Mouse (Mus musculus) neural tube, embryonic 15.5 days (tissue): Measurements from ENCODE around the gene Prkag1. TPM values are rescaled to one million over a fixed set of nuclear protein-coding genes. Genes with fewer than 3 reads are reported as not detected.
A peak's percentile ranks its signal among the peaks of the same experiment; 100 is the strongest.

Experiments
- ATAC-seq: fragments of 200-750 bp; cut with Nextera tagmentation; 2 replicates; pipeline ENCODE4 v1.8.0; 2017; ENCODE audit warnings: mild to moderate bottlenecking, moderate TSS enrichment, moderate library complexity; ENCODE audit not compliant: low FRiP score
- H3K27ac ChIP-seq: fragments of 300-500 bp; sonication (generic); replicated peaks from 2 replicates; pipeline ENCODE4 v1.5.1; 2015; ENCODE audit warnings: mild to moderate bottlenecking, inconsistent platforms
- H3K27me3 ChIP-seq: fragments of 300-500 bp; sonication (generic); replicated peaks from 2 replicates; pipeline ENCODE4 v1.6.1; 2015; ENCODE audit warnings: inconsistent platforms
- H3K36me3 ChIP-seq: fragments of 300-500 bp; sonication (generic); 2 replicates; pipeline ENCODE4 v1.6.1; 2015; ENCODE audit warnings: inconsistent platforms
- H3K4me1 ChIP-seq: fragments of 300-500 bp; sonication (generic); 2 replicates; pipeline ENCODE4 v1.6.1; 2015; ENCODE audit warnings: inconsistent platforms
- H3K4me2 ChIP-seq: fragments of 300-500 bp; sonication (generic); 2 replicates; pipeline ENCODE4 v1.6.1; 2015; ENCODE audit warnings: inconsistent platforms, mild to moderate bottlenecking, moderate library complexity
- H3K4me3 ChIP-seq: fragments of 300-500 bp; sonication (generic); replicated peaks from 2 replicates; pipeline ENCODE4 v1.5.1; 2015; ENCODE audit warnings: mild to moderate bottlenecking, inconsistent platforms
- H3K9ac ChIP-seq: fragments of 300-500 bp; sonication (generic); replicated peaks from 2 replicates; pipeline ENCODE4 v1.6.1; 2015; ENCODE audit warnings: mild to moderate bottlenecking, inconsistent platforms
- H3K9me3 ChIP-seq: fragments of 300-500 bp; sonication (generic); replicated peaks from 2 replicates; pipeline ENCODE4 v1.6.1; 2016; ENCODE audit warnings: inconsistent platforms
- WGBS: fragments of 180-500 bp; shearing (Covaris S2); methylation state at CpG from one replicate; pipeline ENCODE4 v1.1.7; 2015; ENCODE audit warnings: mixed read lengths; 5-methylcytosine and 5-hydroxymethylcytosine counted together
- polyA plus RNA-seq: library from polyadenylated mRNA; unstranded; fragments of >200 nt; fragmentation: Nextera tagmentation; extraction: Ambion mirVana; gene quantifications from 2 replicates; pipeline ENCODE4 v1.2.1, GENCODE M21; 2015

The Prkag1 gene
- polyA plus RNA-seq, 1 experiment from 2014 or later: 66.4 TPM

DNA sequence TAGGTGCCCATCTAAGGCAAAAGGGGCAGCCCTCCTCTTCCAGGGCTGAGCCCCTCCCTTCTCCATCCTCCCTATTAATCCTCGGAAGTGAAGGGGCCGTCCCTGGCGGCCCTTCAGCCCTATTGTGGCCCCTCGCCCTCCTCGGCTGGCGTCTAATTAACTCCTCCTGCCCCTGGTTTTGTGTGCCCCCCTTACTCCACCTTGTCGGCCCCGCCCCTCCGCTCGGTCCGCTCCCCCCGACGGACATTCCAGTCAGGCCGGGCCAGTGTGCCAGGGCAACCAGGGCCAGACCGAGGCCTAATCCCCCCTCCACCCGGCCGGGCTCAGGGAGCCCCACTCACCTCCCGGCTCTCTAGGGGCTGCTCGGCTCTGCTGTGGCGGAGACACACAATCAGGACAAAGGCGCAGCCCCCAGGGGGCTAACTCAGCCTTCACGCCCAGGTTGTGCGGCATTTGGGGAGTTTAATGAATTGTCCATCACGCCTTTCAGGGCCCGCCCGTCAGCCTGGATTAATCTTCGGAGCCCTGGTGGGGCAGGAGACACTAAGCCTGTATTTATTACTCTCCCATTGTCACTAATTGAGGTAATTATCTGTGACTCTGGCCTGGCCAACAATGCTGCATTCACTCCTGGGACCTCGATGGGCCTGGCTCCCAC, 33.4 kb downstream of the Prkag1 start:
- peak; percentile 84 for ATAC-seq
- H3K4me1 ChIP-seq: peaks cover 24% of the 10 kb centered on the region
- H3K4me3 ChIP-seq: no peak overlapping the region
- peaks cover 96% of the 10 kb centered on the region for H3K27me3 ChIP-seq
- H3K9me3 ChIP-seq: no peaks in the 10 kb centered on the region
- no peak overlapping the region for H3K27ac ChIP-seq
- H3K36me3 ChIP-seq: no peaks in the 10 kb centered on the region
- no peak overlapping the region for H3K9ac ChIP-seq
- 2% methylated on average over 28 of the region's 28 CpGs for WGBS
- H3K4me2 ChIP-seq: peak overlapping the region; percentile 27

DNA sequence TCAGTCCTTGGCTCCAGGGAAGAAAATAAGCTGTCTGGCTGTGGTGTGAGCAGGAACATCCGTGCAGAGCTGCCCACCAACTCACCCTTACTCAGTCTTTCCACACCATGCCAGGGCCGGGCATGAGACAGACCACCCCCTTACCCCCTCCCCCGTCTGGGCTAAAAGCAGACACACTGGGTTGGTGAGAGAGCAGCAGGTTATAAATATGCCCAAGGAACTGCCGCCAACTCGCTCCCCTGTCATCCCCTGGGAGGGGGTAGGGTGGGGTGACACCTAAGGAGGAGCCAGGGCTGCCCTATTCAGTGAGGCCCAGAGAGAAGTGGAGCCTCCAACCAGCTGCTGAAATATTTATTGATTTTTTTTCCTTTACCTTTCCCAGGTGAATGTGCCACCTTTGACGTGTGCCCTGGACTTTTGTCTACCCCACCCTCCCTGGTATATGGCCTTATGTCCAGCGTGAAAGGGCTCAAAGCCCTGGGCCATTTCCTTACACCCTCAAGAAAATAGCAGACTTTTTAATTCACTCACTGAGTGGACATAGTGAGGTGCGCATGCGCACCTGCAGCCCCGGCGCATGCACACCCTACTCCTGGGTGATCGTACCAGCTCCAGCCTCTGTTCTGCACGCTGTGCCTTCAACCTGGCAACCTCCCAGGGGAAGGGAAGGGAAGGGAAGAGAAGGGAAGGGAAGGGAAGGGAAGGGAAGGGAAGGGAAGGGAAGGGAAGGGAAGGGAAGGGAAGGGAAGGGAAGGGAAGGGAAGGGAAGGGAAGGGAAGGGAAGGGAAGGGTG, 34.3 kb downstream of the Prkag1 start:
- no peak for ATAC-seq
- Histone ChIP-seq H3K27ac (no peak overlapping the region), H3K27me3 (peaks cover 96% of the 10 kb centered on the region), H3K4me1 (peaks cover 34% of the 10 kb centered on the region), H3K9ac (no peak overlapping the region), H3K4me3 (no peak overlapping the region), H3K36me3 (no peaks in the 10 kb centered on the region), H3K4me2 (no peak overlapping the region; the same call in 1 of the 2 replicates), H3K9me3 (no peaks in the 10 kb centered on the region)
- 1% methylated on average over 13 of the region's 13 CpGs for WGBS

DNA sequence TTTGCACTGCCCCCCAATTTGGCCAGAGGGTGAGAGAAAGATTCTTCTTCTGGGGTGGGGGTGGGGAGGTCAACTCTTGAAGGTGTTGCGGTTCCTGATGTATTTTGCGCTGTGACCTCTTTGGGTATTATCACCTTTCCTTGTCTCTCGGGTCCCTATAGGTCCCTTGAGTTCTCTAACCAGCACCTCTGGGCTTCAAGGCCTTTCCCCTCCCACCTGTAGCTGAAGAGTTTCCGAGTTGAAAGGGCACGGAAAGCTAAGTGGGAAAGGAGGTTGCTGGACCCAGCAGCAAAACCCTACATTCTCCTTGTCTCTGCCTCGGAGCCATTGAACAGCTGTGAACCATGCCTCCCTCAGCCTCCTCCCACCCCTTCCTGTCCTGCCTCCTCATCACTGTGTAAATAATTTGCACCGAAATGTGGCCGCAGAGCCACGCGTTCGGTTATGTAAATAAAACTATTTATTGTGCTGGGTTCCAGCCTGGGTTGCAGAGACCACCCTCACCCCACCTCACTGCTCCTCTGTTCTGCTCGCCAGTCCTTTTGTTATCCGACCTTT, 38.1 kb downstream of the Prkag1 start:
- ATAC-seq: no peak

DNA sequence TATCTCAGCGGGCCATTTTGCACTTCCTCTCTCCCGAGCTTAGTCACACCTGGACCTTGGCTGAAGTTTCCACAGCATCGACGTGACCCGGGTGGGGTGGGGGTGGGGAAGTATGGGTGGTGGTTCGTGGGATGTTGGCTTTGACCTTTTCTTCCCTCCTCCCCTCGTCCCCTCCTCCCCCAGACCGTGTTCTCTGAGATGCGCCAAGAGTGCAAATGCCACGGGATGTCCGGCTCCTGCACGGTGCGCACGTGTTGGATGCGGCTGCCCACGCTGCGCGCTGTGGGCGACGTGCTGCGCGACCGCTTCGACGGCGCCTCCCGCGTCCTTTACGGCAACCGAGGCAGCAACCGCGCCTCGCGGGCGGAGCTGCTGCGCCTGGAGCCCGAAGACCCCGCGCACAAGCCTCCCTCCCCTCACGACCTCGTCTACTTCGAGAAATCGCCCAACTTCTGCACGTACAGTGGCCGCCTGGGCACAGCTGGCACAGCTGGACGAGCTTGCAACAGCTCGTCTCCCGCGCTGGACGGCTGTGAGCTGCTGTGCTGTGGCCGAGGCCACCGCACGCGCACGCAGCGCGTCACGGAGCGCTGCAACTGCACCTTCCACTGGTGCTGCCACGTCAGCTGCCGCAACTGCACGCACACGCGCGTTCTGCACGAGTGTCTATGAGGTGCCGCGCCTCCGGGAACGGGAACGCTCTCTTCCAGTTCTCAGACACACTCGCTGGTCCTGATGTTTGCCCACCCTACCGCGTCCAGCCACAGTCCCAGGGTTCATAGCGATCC, 38.9 kb downstream of the Prkag1 start:
- under 1% methylated on average over 75 of the region's 75 CpGs for WGBS

More for the DNA sequence above, 38.1 kb downstream of the Prkag1 start:
- H3K27ac ChIP-seq: no peak overlapping the region
- peak overlapping the region; percentile 58 for H3K4me2 ChIP-seq
- H3K4me1 ChIP-seq: peaks cover 55% of the 10 kb centered on the region
- H3K27me3 ChIP-seq: peaks cover 98% of the 10 kb centered on the region
- H3K4me3 ChIP-seq: peak overlapping the region; percentile 35
- no peak overlapping the region for H3K9ac ChIP-seq
- 8% methylated on average over 13 of the region's 13 CpGs for WGBS
- no peaks in the 10 kb centered on the region for H3K9me3 ChIP-seq
- no peaks in the 10 kb centered on the region for H3K36me3 ChIP-seq

DNA sequence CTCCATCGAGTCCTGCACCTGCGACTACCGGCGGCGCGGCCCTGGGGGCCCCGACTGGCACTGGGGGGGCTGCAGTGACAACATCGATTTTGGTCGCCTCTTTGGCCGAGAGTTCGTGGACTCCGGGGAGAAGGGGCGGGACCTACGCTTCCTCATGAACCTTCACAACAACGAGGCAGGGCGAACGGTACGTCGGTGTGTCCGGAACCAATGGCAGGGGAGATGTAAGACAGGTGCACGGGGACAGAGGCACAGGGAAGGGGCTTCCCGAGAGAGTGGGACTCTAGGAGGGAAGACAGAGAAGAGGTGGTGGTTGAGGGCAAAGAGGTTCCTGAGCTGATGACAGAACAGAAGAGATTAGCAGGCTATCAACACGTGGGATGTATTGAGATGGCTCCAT, 39.5 kb downstream of the Prkag1 start:
- no peaks in the 10 kb centered on the region for H3K9me3 ChIP-seq
- peaks cover 97% of the 10 kb centered on the region for H3K27me3 ChIP-seq
- no peaks in the 10 kb centered on the region for H3K36me3 ChIP-seq
- peak overlapping the region; percentile 58; the same call in 1 of the 2 replicates for H3K4me2 ChIP-seq
- H3K4me1 ChIP-seq: peaks cover 43% of the 10 kb centered on the region
- no peak overlapping the region for H3K27ac ChIP-seq
- H3K9ac ChIP-seq: no peak overlapping the region
- H3K4me3 ChIP-seq: peak overlapping the region; percentile 5; the same call in 1 of the 2 replicates
- no peak for ATAC-seq
- WGBS: under 1% methylated on average over 23 of the region's 23 CpGs

More for the DNA sequence above, 38.9 kb downstream of the Prkag1 start:
- H3K4me2 ChIP-seq: peak overlapping the region; percentile 58
- peak overlapping the region; percentile 35 for H3K4me3 ChIP-seq
- peaks cover 98% of the 10 kb centered on the region for H3K27me3 ChIP-seq
- H3K9me3 ChIP-seq: no peaks in the 10 kb centered on the region
- no peaks in the 10 kb centered on the region for H3K36me3 ChIP-seq
- H3K27ac ChIP-seq: no peak overlapping the region
- H3K4me1 ChIP-seq: peaks cover 47% of the 10 kb centered on the region
- peak; percentile 48 for ATAC-seq
- no peak overlapping the region for H3K9ac ChIP-seq

DNA sequence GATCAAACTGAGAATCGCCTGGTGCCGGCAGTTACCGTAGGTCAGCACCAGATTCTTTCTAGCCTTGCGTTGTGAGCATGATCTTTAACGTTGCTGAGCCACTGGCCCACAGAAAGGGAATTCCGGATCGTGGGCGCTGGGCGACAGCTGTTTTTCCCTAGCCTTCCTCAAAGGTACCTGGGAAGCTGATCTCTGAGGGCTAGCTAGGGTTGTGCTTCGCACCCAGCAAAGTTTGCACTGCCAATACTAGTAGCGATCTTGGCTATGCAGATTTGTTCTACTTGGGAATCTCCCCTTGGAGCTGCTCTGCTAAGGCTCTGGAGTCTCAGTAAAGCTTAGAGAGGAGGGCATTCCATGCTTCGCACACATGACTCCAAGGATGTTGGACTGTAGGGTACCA, 40.1 kb downstream of the Prkag1 start:
- Histone ChIP-seq H3K4me1 (peaks cover 38% of the 10 kb centered on the region), H3K27ac (no peak overlapping the region), H3K27me3 (peaks cover 96% of the 10 kb centered on the region), H3K9ac (0 out of 2 replicates have a peak overlapping the region, but pooled peaks have one; percentile 18), H3K36me3 (no peaks in the 10 kb centered on the region), H3K4me2 (peak overlapping the region; percentile 44), H3K9me3 (no peaks in the 10 kb centered on the region), H3K4me3 (peak overlapping the region; percentile 25)
- WGBS: 2% methylated on average over 12 of the region's 12 CpGs
- no peak for ATAC-seq

DNA sequence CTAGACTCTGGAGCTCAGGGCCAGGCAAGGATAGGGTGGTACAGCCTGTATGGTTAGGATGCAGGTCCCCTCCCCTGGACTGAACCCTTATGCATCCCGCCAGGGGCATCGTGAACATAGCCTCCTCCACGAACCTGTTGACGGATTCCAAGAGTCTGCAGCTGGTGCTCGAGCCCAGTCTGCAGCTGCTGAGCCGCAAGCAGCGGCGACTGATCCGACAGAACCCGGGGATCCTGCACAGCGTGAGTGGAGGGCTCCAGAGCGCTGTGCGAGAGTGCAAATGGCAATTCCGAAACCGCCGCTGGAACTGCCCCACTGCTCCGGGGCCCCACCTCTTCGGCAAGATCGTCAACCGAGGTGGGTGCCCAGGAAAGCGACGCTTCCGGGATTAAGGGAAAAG, 40.6 kb downstream of the Prkag1 start:
- no peak overlapping the region for H3K27ac ChIP-seq
- no peak for ATAC-seq
- under 1% methylated on average over 23 of the region's 23 CpGs for WGBS
- peaks cover 91% of the 10 kb centered on the region for H3K27me3 ChIP-seq
- peaks cover 38% of the 10 kb centered on the region for H3K4me1 ChIP-seq
- H3K9me3 ChIP-seq: no peaks in the 10 kb centered on the region
- peak overlapping the region; percentile 44 for H3K4me2 ChIP-seq
- no peaks in the 10 kb centered on the region for H3K36me3 ChIP-seq
- 0 out of 2 replicates have a peak overlapping the region, but pooled peaks have one; percentile 18 for H3K9ac ChIP-seq
- H3K4me3 ChIP-seq: peak overlapping the region; percentile 25

DNA sequence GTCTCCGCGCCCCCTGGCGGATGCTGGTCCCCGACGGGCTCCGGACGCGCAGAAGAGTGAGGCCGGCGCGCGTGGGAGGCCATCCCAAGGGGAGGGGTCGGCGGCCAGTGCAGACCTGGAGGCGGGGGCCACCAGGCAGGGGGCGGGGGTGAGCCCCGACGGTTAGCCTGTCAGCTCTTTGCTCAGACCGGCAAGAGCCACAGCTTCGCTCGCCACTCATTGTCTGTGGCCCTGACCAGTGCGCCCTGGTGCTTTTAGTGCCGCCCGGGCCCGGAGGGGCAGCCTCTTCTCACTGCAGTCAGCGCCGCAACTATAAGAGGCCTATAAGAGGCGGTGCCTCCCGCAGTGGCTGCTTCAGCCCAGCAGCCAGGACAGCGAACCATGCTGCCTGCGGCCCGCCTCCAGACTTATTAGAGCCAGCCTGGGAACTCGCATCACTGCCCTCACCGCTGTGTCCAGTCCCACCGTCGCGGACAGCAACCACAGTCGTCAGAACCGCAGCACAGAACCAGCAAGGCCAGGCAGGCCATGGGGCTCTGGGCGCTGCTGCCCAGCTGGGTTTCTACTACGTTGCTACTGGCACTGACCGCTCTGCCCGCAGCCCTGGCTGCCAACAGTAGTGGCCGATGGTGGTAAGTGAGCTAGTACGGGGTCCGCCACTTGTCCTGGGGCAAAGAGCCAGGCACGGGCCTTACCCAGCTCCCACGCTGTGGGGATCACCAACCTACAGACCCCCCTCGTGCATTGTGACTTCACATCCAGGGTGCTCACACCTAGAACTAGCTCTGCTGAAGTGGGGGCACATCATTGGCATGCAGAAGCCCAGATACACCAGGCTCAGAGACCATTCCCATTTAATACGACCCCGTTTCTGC, 41.4 kb downstream of the Prkag1 start, which contains the start of gene Wnt1:
TSS of gene Wnt1 (plus strand) at position 197 of the 875 bp plus-strand sequence.
- 3% methylated on average over 42 of the region's 51 CpGs for WGBS
- peaks cover 38% of the 10 kb centered on the region for H3K4me1 ChIP-seq
- peaks cover 91% of the 10 kb centered on the region for H3K27me3 ChIP-seq
- H3K4me3 ChIP-seq: peak within 1 kb of the TSS; percentile 25
- H3K9ac ChIP-seq: no peak within 1 kb of the TSS
- H3K9me3 ChIP-seq: no peaks in the 10 kb centered on the region
- no peak for ATAC-seq
- H3K36me3 ChIP-seq: no peaks in the 10 kb centered on the region
- peak within 1 kb of the TSS; percentile 44 for H3K4me2 ChIP-seq
- no peak within 1 kb of the TSS for H3K27ac ChIP-seq

DNA sequence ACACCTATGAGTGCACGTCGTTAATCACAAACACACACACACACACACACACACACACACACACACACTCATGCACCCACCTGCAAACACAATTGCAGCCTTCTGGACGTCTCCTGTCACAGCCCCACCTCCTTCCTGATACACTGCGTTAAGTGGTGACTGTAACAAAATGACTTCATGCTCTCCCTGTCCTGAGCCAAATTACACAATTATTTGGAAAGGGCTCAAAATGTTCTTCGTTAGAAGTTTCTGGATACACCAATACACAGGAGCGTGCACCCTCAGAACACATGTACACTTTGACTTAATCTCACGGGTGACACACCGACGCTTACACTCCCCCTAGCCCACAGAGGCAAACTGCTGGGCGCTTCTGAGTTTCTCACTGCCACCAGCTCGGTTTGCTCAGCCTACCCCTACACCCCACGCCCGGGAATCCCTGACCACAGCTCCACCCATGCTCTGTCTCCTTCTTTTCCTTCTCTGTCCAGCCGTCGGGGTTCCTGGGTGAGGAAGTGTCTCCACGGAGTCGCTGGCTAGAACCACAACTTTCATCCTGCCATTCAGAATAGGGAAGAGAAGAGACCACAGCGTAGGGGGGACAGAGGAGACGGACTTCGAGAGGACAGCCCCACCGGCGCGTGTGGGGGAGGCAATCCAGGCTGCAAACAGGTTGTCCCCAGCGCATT, 42.2 kb downstream of the Prkag1 start:
- Histone ChIP-seq H3K9me3 (no peaks in the 10 kb centered on the region), H3K9ac (no peak overlapping the region), H3K27ac (no peak overlapping the region), H3K4me2 (0 out of 2 replicates have a peak overlapping the region, but pooled peaks have one; percentile 13), H3K27me3 (peaks cover 88% of the 10 kb centered on the region), H3K4me3 (peak overlapping the region; percentile 12; the same call in 1 of the 2 replicates), H3K36me3 (no peaks in the 10 kb centered on the region), H3K4me1 (peaks cover 38% of the 10 kb centered on the region)
- no peak for ATAC-seq
- 11% methylated on average over 24 of the region's 24 CpGs for WGBS

DNA sequence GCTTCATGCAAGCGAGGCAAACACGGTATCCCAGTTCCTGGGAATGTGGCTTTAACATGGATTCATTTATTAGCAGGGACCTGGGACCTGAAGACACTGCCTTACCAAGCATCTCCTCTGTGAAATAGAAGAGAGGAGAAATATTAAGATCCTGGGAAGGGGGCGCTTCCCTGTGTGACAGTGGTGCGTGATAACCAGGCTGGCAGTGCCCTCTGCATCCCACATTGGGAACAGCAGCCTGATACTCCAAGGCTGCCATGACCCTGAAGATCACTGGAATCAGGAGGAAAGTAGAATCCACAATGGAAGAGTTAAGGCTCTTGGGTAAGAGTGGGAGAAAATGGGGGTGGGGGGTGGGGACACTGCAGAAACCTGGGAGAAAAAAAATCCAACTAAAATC, 43.4 kb downstream of the Prkag1 start:
- Histone ChIP-seq H3K27me3 (peaks cover 79% of the 10 kb centered on the region), H3K27ac (no peak overlapping the region), H3K36me3 (no peaks in the 10 kb centered on the region), H3K4me2 (no peak overlapping the region), H3K9me3 (no peaks in the 10 kb centered on the region), H3K9ac (no peak overlapping the region), H3K4me3 (no peak overlapping the region), H3K4me1 (peaks cover 34% of the 10 kb centered on the region)
- 31% methylated on average over 4 of the region's 4 CpGs for WGBS
- ATAC-seq: no peak
